Mouse (Mus musculus) kidney, adult 2 months (tissue): ENCODE measurements around the gene March2.

Experiments used
- CTCF ChIP-seq: fragments of 200-500 bp; conservative IDR thresholded peaks from 2 replicates; pipeline ENCODE4 v1.5.1; 2011; ENCODE audit warnings: low read depth, mild to moderate bottlenecking, control low read depth, low read length, moderate library complexity, mixed read lengths; ENCODE audit not compliant: insufficient read depth, insufficient read length
- POLR2A ChIP-seq: fragments of 200-500 bp; IDR thresholded peaks from one replicate; pipeline ENCODE4 v1.6.1; 2011; ENCODE audit warnings: low read depth, low read length, control low read depth

GRCm38 (mm10) chr17:33757231-33757630 lies 38.8 kb upstream of the March2 start:
- TF ChIP-seq CTCF: no peak
- no peak for TF ChIP-seq POLR2A
